Mouse (Mus musculus) liver, postnatal 0 days (tissue): ENCODE results near the gene Arhgap45. TPM values are rescaled to one million over a fixed set of nuclear protein-coding genes. Genes with fewer than 3 reads are reported as not detected.
"Not testable (repeated sequence)": the region's sequence is repeated elsewhere in the genome, so short reads cannot be mapped to it uniquely, and the experiment has no call there.

ENCODE experiments used
- ATAC-seq: fragments of 200-750 bp; cut with Nextera tagmentation; 2 replicates; pipeline ENCODE4 v1.8.0; 2017; ENCODE audit warnings: mild to moderate bottlenecking, moderate library complexity
- DNase-seq: peaks from one replicate; pipeline ENCODE4 v3.0.0-alpha.2; 2016
- H3K27ac ChIP-seq: fragments of 300-500 bp; sonication (generic); 2 replicates; pipeline ENCODE4 v1.5.1; 2014; ENCODE audit warnings: antibody characterized with exemption, moderate library complexity, mild to moderate bottlenecking, low read depth
- H3K27me3 ChIP-seq: fragments of 300-500 bp; sonication (generic); 2 replicates; pipeline ENCODE4 v1.6.1; 2014; ENCODE audit warnings: low read length, control low read depth, mixed read lengths; ENCODE audit not compliant: insufficient read depth
- H3K36me3 ChIP-seq: fragments of 300-500 bp; sonication (generic); replicated peaks from 2 replicates; pipeline ENCODE4 v1.6.1; 2014; ENCODE audit warnings: mild to moderate bottlenecking, control low read depth, low read length, moderate library complexity, mixed read lengths; ENCODE audit not compliant: insufficient read depth
- H3K4me1 ChIP-seq: fragments of 300-500 bp; sonication (generic); 2 replicates; pipeline ENCODE4 v1.6.1; 2014; ENCODE audit warnings: antibody characterized with exemption, mild to moderate bottlenecking, control low read depth; ENCODE audit not compliant: insufficient read depth
- H3K4me2 ChIP-seq: fragments of 300-500 bp; sonication (generic); 2 replicates; pipeline ENCODE4 v1.6.1; 2014; ENCODE audit warnings: low read depth, mild to moderate bottlenecking, low read length, moderate library complexity, mixed read lengths
- H3K4me3 ChIP-seq: fragments of 300-500 bp; sonication (generic); 2 replicates; pipeline ENCODE4 v1.5.1; 2014; ENCODE audit warnings: low read depth, low read length
- H3K9ac ChIP-seq: fragments of 300-500 bp; sonication (generic); replicated peaks from 2 replicates; pipeline ENCODE4 v1.6.1; 2014; ENCODE audit warnings: mild to moderate bottlenecking, moderate library complexity
- H3K9me3 ChIP-seq: fragments of 300-500 bp; sonication (generic); 2 replicates; pipeline ENCODE4 v1.6.1; 2016; ENCODE audit warnings: mild to moderate bottlenecking, control low read depth, low read length, mixed read lengths
- CTCF ChIP-seq: sonication (generic); IDR thresholded peaks from 2 replicates; pipeline ENCODE4 v1.5.1; 2016; ENCODE audit warnings: antibody characterized with exemption, low read depth
- EP300 ChIP-seq: IDR thresholded peaks from 2 replicates; pipeline ENCODE4 v1.6.1; 2016; ENCODE audit warnings: antibody characterized with exemption, low read depth, mild to moderate bottlenecking
- WGBS: fragments of 180-500 bp; shearing (Covaris S2); extraction: QIAGEN DNeasy Blood & Tissue Kit; methylation state at CpG from one replicate; pipeline ENCODE4 v1.1.7; 2014; ENCODE audit not compliant: insufficient replicate concordance; 5-methylcytosine and 5-hydroxymethylcytosine counted together
- polyA plus RNA-seq: library from polyadenylated mRNA; unstranded; fragments of >200 nt; fragmentation: Nextera tagmentation; extraction: Ambion mirVana; gene quantifications from 2 replicates; pipeline ENCODE4 v1.2.1, GENCODE M21; 2015

Gene Arhgap45
- polyA plus RNA-seq, 1 experiment from 2014 or later = 14.2 TPM

- H3K4me3 ChIP-seq = peak overlapping the region; percentile 89
- H3K9me3 ChIP-seq = no peaks in the 10 kb centered on the region
- TF ChIP-seq EP300 (0 out of 2 replicates have a peak, but pooled peaks have one; percentile 7), CTCF (no peak)
- WGBS = under 1% methylated on average over 46 of the region's 47 CpGs
- H3K36me3 ChIP-seq = peaks cover 28% of the 10 kb centered on the region
- peak overlapping the region; percentile 99 for H3K27ac ChIP-seq
- H3K9ac ChIP-seq = peak overlapping the region; percentile 96
- H3K4me2 ChIP-seq = peak overlapping the region; percentile 95
- ATAC-seq (peak; percentile 91), DNase-seq (peak; percentile 100)
- peaks cover 51% of the 10 kb centered on the region for H3K4me1 ChIP-seq
- no peaks in the 10 kb centered on the region for H3K27me3 ChIP-seq
Observed at GRCm38 (mm10) chr10:80053259-80053780, 36.9 kb downstream of the Arhgap45 start.

- under 1% methylated on average over 67 of the region's 77 CpGs for WGBS
- TF ChIP-seq EP300 = no peak
- TF ChIP-seq CTCF = peak; percentile 62
- Histone ChIP-seq H3K9me3 (no peaks in the 10 kb centered on the region), H3K4me2 (peak overlapping the region; percentile 95), H3K9ac (peak overlapping the region; percentile 96), H3K27me3 (no peaks in the 10 kb centered on the region), H3K36me3 (peaks cover 35% of the 10 kb centered on the region), H3K27ac (peak overlapping the region; percentile 99), H3K4me3 (peak overlapping the region; percentile 89), H3K4me1 (peaks cover 45% of the 10 kb centered on the region)
- peak; percentile 51 for ATAC-seq
- DNase-seq = peak; percentile 85
Observed at GRCm38 (mm10) chr10:80053831-80054815, 37.7 kb downstream of the Arhgap45 start.

- not testable (repeated sequence) for H3K9me3 ChIP-seq, ATAC-seq, DNase-seq, H3K27me3 ChIP-seq
- peaks cover 45% of the 10 kb centered on the region for H3K4me1 ChIP-seq
- H3K4me2 ChIP-seq = peak overlapping the region; percentile 95
- H3K4me3 ChIP-seq = peak overlapping the region; percentile 89
- 13% methylated on average over 3 of the region's 3 CpGs for WGBS
- peak overlapping the region; percentile 96; the same call in 1 of the 2 replicates for H3K9ac ChIP-seq
- peak overlapping the region; percentile 34; the same call in 1 of the 2 replicates for H3K27ac ChIP-seq
- H3K36me3 ChIP-seq = peaks cover 43% of the 10 kb centered on the region
Observed at GRCm38 (mm10) chr10:80054911-80055310, 38.5 kb downstream of the Arhgap45 start.

DNA sequence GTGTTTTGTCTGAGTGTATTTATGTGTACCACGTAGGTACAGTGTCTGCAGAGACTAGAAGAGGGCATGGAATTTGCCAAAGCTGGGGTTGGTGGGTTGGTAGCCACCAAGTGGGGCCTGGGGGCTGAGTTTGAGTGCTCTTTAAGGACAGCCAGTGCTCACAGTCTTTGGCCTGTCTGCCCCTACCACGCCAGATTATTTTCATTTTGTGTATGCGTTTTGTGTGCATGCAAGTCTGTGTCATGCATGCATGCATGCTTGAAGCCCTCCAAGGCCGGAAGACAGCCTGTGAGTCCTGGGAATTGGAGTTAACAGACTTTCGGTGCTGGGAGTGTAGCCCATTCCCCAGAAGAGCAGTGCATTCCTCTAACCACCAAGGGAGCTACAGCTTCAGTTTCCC, 38.9 kb downstream of the Arhgap45 start:
- Histone ChIP-seq H3K36me3 (peaks cover 47% of the 10 kb centered on the region), H3K4me3 (peak overlapping the region; percentile 89; the same call in 1 of the 2 replicates)

GRCm38 (mm10) chr10:80055891-80056290, 39.4 kb downstream of the Arhgap45 start:
- Histone ChIP-seq H3K27ac (no peak overlapping the region), H3K27me3 (no peaks in the 10 kb centered on the region), H3K4me1 (peaks cover 36% of the 10 kb centered on the region), H3K4me2 (peak overlapping the region; percentile 95), H3K9ac (0 out of 2 replicates have a peak overlapping the region, but pooled peaks have one; percentile 96), H3K9me3 (no peaks in the 10 kb centered on the region), H3K4me3 (no peak overlapping the region), H3K36me3 (peaks cover 52% of the 10 kb centered on the region)
- no peak for ATAC-seq
- 40% methylated on average over 8 of the region's 10 CpGs for WGBS
- DNase-seq = no peak
- TF ChIP-seq EP300 (no peak), CTCF (no peak)

More for the DNA sequence above, 38.9 kb downstream of the Arhgap45 start:
- Histone ChIP-seq H3K9ac (peak overlapping the region; percentile 96; the same call in 1 of the 2 replicates), H3K27me3 (no peaks in the 10 kb centered on the region), H3K4me1 (peaks cover 41% of the 10 kb centered on the region), H3K27ac (peak overlapping the region; percentile 34; the same call in 1 of the 2 replicates), H3K9me3 (no peaks in the 10 kb centered on the region), H3K4me2 (peak overlapping the region; percentile 95)
- DNase-seq (no peak), ATAC-seq (no peak)
- WGBS = 73% methylated on average over 5 of the region's 5 CpGs
- TF ChIP-seq EP300 (no peak), CTCF (no peak)

DNA sequence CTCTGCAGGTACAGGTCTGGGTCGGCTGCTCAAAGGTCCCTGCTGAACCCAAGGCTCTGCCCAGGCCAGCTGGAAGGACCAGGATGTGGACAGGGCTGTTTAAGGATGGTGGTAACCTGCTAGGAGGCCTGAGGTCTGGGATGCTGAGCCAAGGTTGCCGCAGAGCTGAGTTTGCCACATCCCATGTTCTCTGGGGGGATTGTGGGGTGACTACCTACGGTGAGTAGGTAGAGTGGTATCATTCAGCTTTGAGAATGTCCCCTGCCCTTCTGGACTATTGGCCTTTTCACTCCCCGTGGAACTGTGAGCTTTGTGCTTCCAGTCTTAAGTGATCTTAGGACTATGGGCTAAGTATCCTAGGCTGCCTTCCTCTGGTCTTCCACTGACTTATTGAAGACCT, 40.1 kb downstream of the Arhgap45 start:
- no peaks in the 10 kb centered on the region for H3K9me3 ChIP-seq
- WGBS = 86% methylated on average over 4 of the region's 4 CpGs
- peaks cover 59% of the 10 kb centered on the region for H3K36me3 ChIP-seq
- no peak overlapping the region for H3K4me2 ChIP-seq
- 0 out of 2 replicates have a peak overlapping the region, but pooled peaks have one; percentile 11 for H3K27ac ChIP-seq
- no peak for TF ChIP-seq CTCF
- TF ChIP-seq EP300 = no peak
- no peaks in the 10 kb centered on the region for H3K27me3 ChIP-seq
- no peak overlapping the region for H3K9ac ChIP-seq
- DNase-seq (no peak), ATAC-seq (no peak)
- peaks cover 30% of the 10 kb centered on the region for H3K4me1 ChIP-seq
- no peak overlapping the region for H3K4me3 ChIP-seq
